11 mouse cellular contexts compared by ENCODE assay signal in the genomic region with DNA sequence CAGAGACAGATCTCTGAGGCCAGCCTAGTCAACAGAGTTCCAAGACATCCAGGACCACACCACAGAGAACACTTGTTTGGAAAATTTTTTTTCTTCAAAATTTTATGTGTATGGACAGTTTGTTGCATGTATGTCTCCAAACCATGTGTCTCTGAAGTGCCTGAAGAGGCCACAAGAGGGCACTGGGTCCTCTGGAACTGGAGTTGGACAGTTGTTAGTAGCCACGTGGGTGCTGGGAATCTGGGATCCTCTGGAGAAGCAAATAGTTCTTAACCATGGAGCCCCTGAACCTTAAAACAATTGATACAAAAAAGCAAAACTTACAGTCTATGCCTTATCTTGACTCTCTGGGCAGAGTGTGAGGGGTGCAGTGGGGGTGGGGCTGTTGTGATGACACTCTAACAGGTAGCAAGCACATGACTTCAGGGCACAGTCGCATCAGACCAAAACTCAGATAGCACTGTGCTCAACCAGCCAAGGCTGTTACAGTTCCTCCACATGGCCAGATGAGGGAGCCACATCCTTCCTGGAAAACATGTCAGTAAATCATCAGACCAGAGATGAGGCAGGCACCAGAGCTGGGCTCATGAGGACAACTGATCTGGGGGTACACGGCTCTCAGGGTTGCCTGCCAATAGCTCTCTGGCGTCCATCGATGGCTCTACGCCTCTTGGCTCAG. TPM values are rescaled to one million over a fixed set of nuclear protein-coding genes. Genes with fewer than 3 reads are reported as not detected.
A peak's percentile ranks its signal among the peaks of the same experiment; 100 is the strongest.
DNase-seq lines count a peak whose midpoint lies in the region; ATAC-seq and TF ChIP-seq lines count a peak whose summit lies in the region.
"Had no signal": no experiment of that assay in that cellular context is flagged by ENCODE, and none has a peak within 500 bp of the region (broad histone marks: within the 10 kb centered on the region; RNA-seq: fewer than 3 reads in every experiment).

No protein-coding gene starts in this region.

- H3K4me1 ChIP-seq in hindbrain, postnatal 0 days (ENCODE audit: insufficient read depth, low read length), result no peaks in the 10 kb centered on the region
- H3K4me1 ChIP-seq in hindbrain, embryonic 16.5 days (ENCODE audit: control insufficient read depth, insufficient read depth, low read depth, low read length), result no peaks in the 10 kb centered on the region
- H3K4me1 ChIP-seq in testis, adult 2 months (ENCODE audit: control insufficient read depth, insufficient read depth, low read length), result no peaks in the 10 kb centered on the region
- no peaks in the 10 kb centered on the region for H3K4me1 ChIP-seq in bone marrow, adult 2 months (ENCODE audit: control insufficient read depth, insufficient read depth, low read length)
- peaks cover 7% of the 10 kb centered on the region; the same call in 1 of the 2 replicates for H3K4me1 ChIP-seq in heart, embryonic 12.5 days (replicated peaks)

- TF ChIP-seq CTCF in hindbrain, postnatal 0 days (IDR thresholded peaks at IDR 0.05; ENCODE audit: low read depth), result peak; percentile 58
- peak; percentile 40 for TF ChIP-seq CTCF in testis, adult 2 months (IDR thresholded peaks at IDR 0.05; ENCODE audit: control insufficient read depth, insufficient read depth, insufficient replicate concordance, low read depth, low read length)
- peak; percentile 57 for TF ChIP-seq CTCF in bone marrow, adult 2 months (IDR thresholded peaks at IDR 0.05; ENCODE audit: control insufficient read depth, insufficient read depth, low read length)

- no peaks in the 10 kb centered on the region for H3K9me3 ChIP-seq in hindbrain, postnatal 0 days (ENCODE audit: low read length)
- no peaks in the 10 kb centered on the region for H3K9me3 ChIP-seq in hindbrain, embryonic 16.5 days (ENCODE audit: control insufficient read depth, low read length)
- H3K9me3 ChIP-seq in heart, embryonic 12.5 days (replicated peaks), result peaks cover 3% of the 10 kb centered on the region

- peak; percentile 42 for DNase-seq in hindbrain, postnatal 0 days (ENCODE audit: low spot score)
- no peak for DNase-seq in testis, postnatal 14 days (ENCODE audit: low spot score)
- peak; percentile 58 for DNase-seq in splenic B cell, adult 2 months (ENCODE audit: low read depth, low spot score)
- no peak for DNase-seq in spleen, postnatal 4 days (ENCODE audit: low spot score in 2 of 2)

- 82% methylated on average over 6 of the region's 6 CpGs for WGBS in hindbrain, postnatal 0 days
- 89% methylated on average over 6 of the region's 6 CpGs for WGBS in hindbrain, embryonic 16.5 days
- WGBS in bone marrow, adult 2 months, result 66% methylated on average over 6 of the region's 6 CpGs
- WGBS in heart, embryonic 12.5 days, result 79% methylated on average over 6 of the region's 6 CpGs

- no peak for TF ChIP-seq POLR2A in testis, adult 2 months (IDR thresholded peaks at IDR 0.05; ENCODE audit: control insufficient read depth, low read depth, low read length)
- TF ChIP-seq POLR2A in bone marrow, adult 2 months (IDR thresholded peaks at IDR 0.05; ENCODE audit: borderline replicate concordance, control insufficient read depth, low read depth, low read length), result no peak

- no peak overlapping the region for H3K27ac ChIP-seq in hindbrain, postnatal 0 days
- no peak overlapping the region for H3K27ac ChIP-seq in hindbrain, embryonic 16.5 days (ENCODE audit: low read depth, low read length)
- no peak overlapping the region for H3K27ac ChIP-seq in testis, adult 2 months (ENCODE audit: control insufficient read depth, insufficient read depth, low read depth, low read length)
- H3K27ac ChIP-seq in bone marrow, adult 2 months (ENCODE audit: control insufficient read depth, insufficient read depth, low read depth, low read length, poor library complexity), result no peak overlapping the region
- H3K27ac ChIP-seq in heart, embryonic 12.5 days (ENCODE audit: poor library complexity, severe bottlenecking), result no peak overlapping the region

- no peak overlapping the region for H3K9ac ChIP-seq in hindbrain, postnatal 0 days (replicated peaks; ENCODE audit: low read length)
- H3K9ac ChIP-seq in hindbrain, embryonic 16.5 days (ENCODE audit: low read depth, low read length), result no peak overlapping the region
- no peak overlapping the region for H3K9ac ChIP-seq in heart, embryonic 12.5 days

- peak; percentile 18; the same call in 1 of the 2 replicates for ATAC-seq in hindbrain, postnatal 0 days
- no peak for ATAC-seq in hindbrain, embryonic 16.5 days
- ATAC-seq in heart, embryonic 12.5 days (ENCODE audit: insufficient number of reproducible peaks, low FRiP score), result no peak
- ATAC-seq: inflammation-experienced regulatory T-cells, adult 6 months had no signal

- H3K27me3 ChIP-seq in hindbrain, postnatal 0 days (ENCODE audit: insufficient read depth, low read length), result no peaks in the 10 kb centered on the region
- no peaks in the 10 kb centered on the region for H3K27me3 ChIP-seq in hindbrain, embryonic 16.5 days (replicated peaks; ENCODE audit: control insufficient read depth, insufficient read depth, low read length)
- H3K27me3 ChIP-seq in testis, adult 2 months (ENCODE audit: control insufficient read depth, insufficient read depth, low read length), result no peaks in the 10 kb centered on the region
- no peaks in the 10 kb centered on the region for H3K27me3 ChIP-seq in splenic B cell, adult 2 months (ENCODE audit: control insufficient read depth, insufficient read depth, low read length, poor library complexity, severe bottlenecking)
- H3K27me3 ChIP-seq in heart, embryonic 12.5 days (replicated peaks), result 0 out of 2 replicates have a peak, but pooled peaks cover 6% of the 10 kb centered on the region

- H3K4me3 ChIP-seq in hindbrain, postnatal 0 days (ENCODE audit: low read length), result no peak overlapping the region
- no peak overlapping the region for H3K4me3 ChIP-seq in hindbrain, embryonic 16.5 days (ENCODE audit: low read length)
- no peak overlapping the region for H3K4me3 ChIP-seq in testis, adult 2 months (ENCODE audit: control insufficient read depth, low read depth, low read length)
- H3K4me3 ChIP-seq in bone marrow, adult 2 months (replicated peaks; ENCODE audit: control insufficient read depth, low read depth, low read length), result no peak overlapping the region
- no peak overlapping the region for H3K4me3 ChIP-seq in heart, embryonic 12.5 days

- H3K36me3 ChIP-seq in hindbrain, postnatal 0 days (ENCODE audit: insufficient read depth, low read length), result no peaks in the 10 kb centered on the region
- H3K36me3 ChIP-seq in hindbrain, embryonic 16.5 days (ENCODE audit: control insufficient read depth, insufficient read depth, low read length), result no peaks in the 10 kb centered on the region
- H3K36me3 ChIP-seq in testis, adult 2 months (ENCODE audit: control insufficient read depth, insufficient read depth, low read length), result no peaks in the 10 kb centered on the region
- H3K36me3 ChIP-seq in splenic B cell, adult 2 months (ENCODE audit: control insufficient read depth, insufficient read depth, low read length, poor library complexity, severe bottlenecking), result no peaks in the 10 kb centered on the region
- no peaks in the 10 kb centered on the region for H3K36me3 ChIP-seq in heart, embryonic 12.5 days

- no peak overlapping the region for H3K4me2 ChIP-seq in hindbrain, postnatal 0 days (ENCODE audit: low read depth, low read length)
- no peak overlapping the region for H3K4me2 ChIP-seq in hindbrain, embryonic 16.5 days (ENCODE audit: low read length)
- H3K4me2 ChIP-seq in heart, embryonic 12.5 days, result no peak overlapping the region

RNA-seq across cellular contexts. Expression of gene Sun5, which starts 20.4 kb away (rescaled TPM):
- total RNA-seq in hindbrain, postnatal 0 days (2014; rRNA removed), result not detected in 2 replicates
- not detected in 2 replicates for polyA plus RNA-seq in hindbrain, postnatal 0 days (2015; fragmentation: Nextera tagmentation; extraction: Ambion mirVana)
- not detected in 2 replicates for polyA plus RNA-seq in hindbrain, embryonic 16.5 days (2015; fragmentation: Nextera tagmentation; extraction: Ambion mirVana)
- 255 and 271 TPM in 2 replicates for polyA plus RNA-seq in testis, adult 2 months (2012; rRNA removed)
- polyA plus RNA-seq in bone marrow, adult 2 months (2011; ENCODE audit: insufficient read depth, insufficient read length, low replicate concordance, missing spikeins), result not detected in 2 replicates
- not detected in 2 replicates for polyA plus RNA-seq in heart, embryonic 12.5 days (2016; fragmentation: Nextera tagmentation; extraction: Ambion mirVana)
- total RNA-seq: left cerebral cortex, postnatal 25 days had no signal
- polyA plus RNA-seq: frontal cortex, adult 2 months; inflammation-experienced regulatory T-cells, adult 6 months had no signal

RNA-seq across cellular contexts. Expression of gene Bpifb2, which starts 24.4 kb away (rescaled TPM):
- 0.25 and 0.26 TPM in 2 replicates for total RNA-seq in hindbrain, postnatal 0 days (2014; rRNA removed)
- polyA plus RNA-seq in hindbrain, postnatal 0 days (2015; fragmentation: Nextera tagmentation; extraction: Ambion mirVana), result 0.29 and 0.49 TPM in 2 replicates
- 0.11 and 0.14 TPM in 2 replicates for polyA plus RNA-seq in hindbrain, embryonic 16.5 days (2015; fragmentation: Nextera tagmentation; extraction: Ambion mirVana)
- 7.2 and 7.7 TPM in 2 replicates for polyA plus RNA-seq in testis, adult 2 months (2012; rRNA removed)
- polyA plus RNA-seq in bone marrow, adult 2 months (2011; ENCODE audit: insufficient read depth, insufficient read length, low replicate concordance, missing spikeins), result not detected in 2 replicates
- not detected in 2 replicates for polyA plus RNA-seq in heart, embryonic 12.5 days (2016; fragmentation: Nextera tagmentation; extraction: Ambion mirVana)
- total RNA-seq: left cerebral cortex, postnatal 25 days had no signal
- polyA plus RNA-seq: inflammation-experienced regulatory T-cells, adult 6 months had no signal

RNA-seq across cellular contexts. Expression of gene Bpifb6, which starts 49.7 kb away (rescaled TPM):
- not detected in 2 replicates for total RNA-seq in hindbrain, postnatal 0 days (2014; rRNA removed)
- polyA plus RNA-seq in hindbrain, postnatal 0 days (2015; fragmentation: Nextera tagmentation; extraction: Ambion mirVana), result 0.14 and 0.24 TPM in 2 replicates
- polyA plus RNA-seq in hindbrain, embryonic 16.5 days (2015; fragmentation: Nextera tagmentation; extraction: Ambion mirVana), result not detected in 2 replicates
- 0.21 and 0.36 TPM in 2 replicates for polyA plus RNA-seq in testis, adult 2 months (2012; rRNA removed)
- not detected in 2 replicates for polyA plus RNA-seq in bone marrow, adult 2 months (2011; ENCODE audit: insufficient read depth, insufficient read length, low replicate concordance, missing spikeins)
- not detected in 2 replicates for polyA plus RNA-seq in heart, embryonic 12.5 days (2016; fragmentation: Nextera tagmentation; extraction: Ambion mirVana)
- total RNA-seq: left cerebral cortex, postnatal 25 days had no signal
- polyA plus RNA-seq: inflammation-experienced regulatory T-cells, adult 6 months had no signal

Comparison
In these comparisons a context has a peak if more than half of its experiments do, and no peak if none do; other contexts are left out.
1. DNase-seq: peak in hindbrain, postnatal 0 days (single experiment) and splenic B cell, adult 2 months (single experiment); none in testis, postnatal 14 days (single experiment) and spleen, postnatal 4 days (0 of 2).
2. RNA of gene Sun5, which starts 20.4 kb away (polyA plus RNA-seq): 255 to 271 TPM in testis, adult 2 months; not detected in hindbrain, postnatal 0 days, not detected in hindbrain, embryonic 16.5 days, not detected in bone marrow, adult 2 months and not detected in heart, embryonic 12.5 days; every median in the first group is over 100 times any median in the second.
3. Peak in every context shown above with its lines, with median percentiles within 50 percentile points of each other: CTCF ChIP-seq.